Mouse (Mus musculus): ENCODE measurements around the gene Smad3. TPM values are rescaled to one million over a fixed set of nuclear protein-coding genes. Genes with fewer than 3 reads are reported as not detected.

Smad3 gene
- total and polyA plus RNA-seq, 2 experiments from 2014 or later, result 7.5 to 34.0 TPM

DNA sequence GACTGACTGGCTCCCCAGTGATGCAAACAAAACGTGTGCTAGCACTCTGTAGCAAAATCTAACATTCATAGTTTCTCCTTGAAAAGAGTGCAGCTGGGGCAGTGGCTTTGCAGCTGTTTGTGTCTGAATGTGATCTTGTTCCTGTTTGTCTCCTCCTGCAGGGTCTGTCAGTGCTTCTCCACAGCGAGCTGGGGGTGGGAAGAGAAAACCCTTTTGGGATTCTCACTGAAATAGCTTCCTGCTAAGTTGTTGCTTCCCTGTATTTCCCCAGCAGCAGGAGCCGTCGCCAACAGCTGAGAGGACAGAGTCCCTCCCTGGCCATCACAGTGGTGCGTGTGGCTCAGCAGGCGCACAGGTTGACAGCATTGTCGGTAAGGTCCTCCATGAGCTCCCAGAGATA, 121.7 kb downstream of the Smad3 start:
- H3K4me2 ChIP-seq (ENCODE audit: low read depth, low read length), result no peak overlapping the region
- peaks cover 28% of the 10 kb centered on the region for H3K36me3 ChIP-seq (ENCODE audit: insufficient read depth, low read length)
- no peak overlapping the region for H3K9ac ChIP-seq (replicated peaks; ENCODE audit: low read length)
- TF ChIP-seq CTCF (IDR thresholded peaks at IDR 0.05; ENCODE audit: low read depth), result no peak
- no peaks in the 10 kb centered on the region for H3K4me1 ChIP-seq (ENCODE audit: insufficient read depth, low read length)
- H3K27ac ChIP-seq, result no peak overlapping the region
- WGBS, result 57% methylated on average over 7 of the region's 7 CpGs
- no peak for DNase-seq (ENCODE audit: low spot score)
- no peak for ATAC-seq
- no peak overlapping the region for H3K4me3 ChIP-seq (ENCODE audit: low read length)
- no peaks in the 10 kb centered on the region for H3K27me3 ChIP-seq (ENCODE audit: insufficient read depth, low read length)
- H3K9me3 ChIP-seq (ENCODE audit: low read length), result no peaks in the 10 kb centered on the region

DNA sequence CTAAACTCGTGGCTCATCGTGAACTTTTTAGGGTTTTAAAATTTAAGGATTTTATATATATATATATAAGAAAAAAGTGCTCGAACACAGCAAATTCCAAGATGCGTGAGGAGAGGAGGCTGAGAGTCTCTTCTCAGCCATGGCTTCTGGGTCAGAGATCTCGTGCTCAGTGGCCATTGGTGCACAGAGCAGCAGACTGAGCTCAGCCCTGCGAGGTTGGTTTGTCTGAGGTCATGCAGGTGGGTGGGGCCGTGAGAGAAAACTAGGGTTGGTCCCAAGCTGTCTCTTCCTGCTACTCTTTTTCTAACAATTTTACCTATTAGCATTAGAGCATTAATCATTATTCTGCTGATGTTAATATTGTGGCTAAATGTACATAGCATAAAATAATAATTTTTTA, 124.5 kb downstream of the Smad3 start:
- DNase-seq (ENCODE audit: low spot score), result no peak
- H3K27me3 ChIP-seq (ENCODE audit: insufficient read depth, low read length), result no peaks in the 10 kb centered on the region
- no peaks in the 10 kb centered on the region for H3K4me1 ChIP-seq (ENCODE audit: insufficient read depth, low read length)
- no peak overlapping the region for H3K27ac ChIP-seq
- ATAC-seq, result no peak
- H3K36me3 ChIP-seq (ENCODE audit: insufficient read depth, low read length), result peaks cover 17% of the 10 kb centered on the region
- TF ChIP-seq CTCF (IDR thresholded peaks at IDR 0.05; ENCODE audit: low read depth), result no peak
- no peak overlapping the region for H3K4me3 ChIP-seq (ENCODE audit: low read length)
- H3K9ac ChIP-seq (replicated peaks; ENCODE audit: low read length), result no peak overlapping the region
- no peaks in the 10 kb centered on the region for H3K9me3 ChIP-seq (ENCODE audit: low read length)
- no peak overlapping the region for H3K4me2 ChIP-seq (ENCODE audit: low read depth, low read length)
- 44% methylated on average over 7 of the region's 7 CpGs for WGBS

DNA sequence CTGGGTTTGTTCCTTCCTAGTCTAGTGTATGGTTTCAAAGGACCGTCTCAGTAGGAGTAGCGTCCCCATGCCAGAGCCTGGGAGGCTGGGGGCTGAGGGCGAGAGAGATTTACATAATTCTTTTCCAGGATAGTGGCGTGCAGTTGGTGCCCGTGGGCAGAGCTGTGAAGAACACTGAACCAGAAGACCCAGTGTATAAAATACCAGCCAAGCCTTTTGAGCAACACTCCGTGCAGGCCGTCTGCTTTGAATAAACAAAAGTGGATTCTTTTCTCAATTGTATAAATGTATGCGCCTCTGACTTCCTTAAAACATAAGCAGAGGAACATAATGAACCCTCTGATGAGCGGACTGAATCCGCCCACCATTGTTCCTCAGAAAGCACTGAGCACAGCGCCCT, 124.9 kb downstream of the Smad3 start:
- H3K27me3 ChIP-seq (ENCODE audit: insufficient read depth, low read length), result no peaks in the 10 kb centered on the region
- no peak overlapping the region for H3K27ac ChIP-seq
- 0 out of 2 replicates have a peak, but pooled peaks have one; percentile 53 for ATAC-seq
- no peak for DNase-seq (ENCODE audit: low spot score)
- H3K4me3 ChIP-seq (ENCODE audit: low read length), result no peak overlapping the region
- TF ChIP-seq CTCF (IDR thresholded peaks at IDR 0.05; ENCODE audit: low read depth), result no peak
- WGBS, result 32% methylated on average over 11 of the region's 11 CpGs
- no peak overlapping the region for H3K9ac ChIP-seq (replicated peaks; ENCODE audit: low read length)
- no peaks in the 10 kb centered on the region for H3K4me1 ChIP-seq (ENCODE audit: insufficient read depth, low read length)
- no peaks in the 10 kb centered on the region for H3K9me3 ChIP-seq (ENCODE audit: low read length)
- no peak overlapping the region for H3K4me2 ChIP-seq (ENCODE audit: low read depth, low read length)
- peaks cover 17% of the 10 kb centered on the region for H3K36me3 ChIP-seq (ENCODE audit: insufficient read depth, low read length)

DNA sequence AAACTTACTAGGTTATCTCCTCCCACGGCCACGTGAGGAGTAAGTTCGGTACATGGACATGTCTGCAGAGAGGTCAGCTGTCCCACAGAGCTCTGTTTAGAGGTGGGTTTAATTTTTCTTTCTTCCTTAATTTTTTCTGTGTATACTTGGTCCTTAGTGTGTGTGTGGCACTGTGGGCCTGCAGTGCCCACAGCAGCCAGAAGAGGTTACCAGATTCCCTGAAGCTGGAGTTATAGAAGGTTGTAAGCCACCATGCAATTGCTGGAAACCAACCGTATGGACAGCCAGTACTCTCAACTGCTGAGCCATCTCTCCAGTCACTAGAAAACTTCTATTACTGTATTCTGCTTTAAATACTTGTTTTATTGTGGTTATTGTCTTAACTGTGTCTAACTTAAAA, 125.7 kb downstream of the Smad3 start:
- no peak; the same call in 1 of the 2 replicates for ATAC-seq
- no peak overlapping the region for H3K27ac ChIP-seq
- no peaks in the 10 kb centered on the region for H3K4me1 ChIP-seq (ENCODE audit: insufficient read depth, low read length)
- H3K4me3 ChIP-seq (ENCODE audit: low read length), result no peak overlapping the region
- no peak overlapping the region for H3K9ac ChIP-seq (replicated peaks; ENCODE audit: low read length)
- no peaks in the 10 kb centered on the region for H3K9me3 ChIP-seq (ENCODE audit: low read length)
- TF ChIP-seq CTCF (IDR thresholded peaks at IDR 0.05; ENCODE audit: low read depth), result peak; percentile 65
- DNase-seq (ENCODE audit: low spot score), result no peak
- peaks cover 13% of the 10 kb centered on the region for H3K36me3 ChIP-seq (ENCODE audit: insufficient read depth, low read length)
- WGBS, result 56% methylated on average over 4 of the region's 4 CpGs
- no peaks in the 10 kb centered on the region for H3K27me3 ChIP-seq (ENCODE audit: insufficient read depth, low read length)
- no peak overlapping the region for H3K4me2 ChIP-seq (ENCODE audit: low read depth, low read length)

DNA sequence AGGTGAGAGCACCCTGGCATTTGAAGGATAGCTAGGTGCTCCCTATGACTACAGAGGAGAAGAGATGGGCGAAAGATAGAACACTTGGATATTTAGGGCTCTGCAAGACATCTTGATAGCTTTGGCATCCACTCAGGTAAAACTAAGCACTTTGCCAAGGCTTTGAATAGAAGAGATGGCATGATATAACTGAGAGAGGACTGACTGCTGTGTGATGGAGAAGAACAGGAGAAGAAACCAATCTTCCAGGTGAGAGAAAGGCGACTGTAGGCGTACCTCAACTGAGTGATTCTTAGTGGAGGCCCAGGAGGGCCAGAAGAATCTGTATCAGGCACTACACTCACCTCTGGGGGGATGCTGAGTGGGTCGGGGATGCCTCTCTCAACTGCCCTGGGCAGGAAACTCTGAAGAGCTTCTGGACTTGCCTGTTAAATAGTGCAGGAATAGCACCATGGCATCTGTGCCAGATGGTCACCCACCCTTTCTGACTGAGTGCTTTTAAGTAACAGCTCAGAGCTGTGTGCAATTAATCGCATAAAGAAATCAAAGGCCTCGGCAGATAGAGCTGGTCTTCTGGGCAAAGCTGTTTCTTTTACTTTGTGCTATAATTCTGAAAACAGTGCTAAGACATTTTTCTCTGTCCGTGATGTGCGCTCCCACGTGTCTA, 132.6 kb downstream of the Smad3 start:
- Histone ChIP-seq H3K4me2 (ENCODE audit: low read depth, low read length) (no peak overlapping the region), H3K36me3 (ENCODE audit: insufficient read depth, low read length) (peaks cover 9% of the 10 kb centered on the region; the same call in 1 of the 2 replicates), H3K27me3 (ENCODE audit: insufficient read depth, low read length) (no peaks in the 10 kb centered on the region), H3K9ac (replicated peaks; ENCODE audit: low read length) (no peak overlapping the region), H3K4me3 (ENCODE audit: low read length) (no peak overlapping the region), H3K9me3 (ENCODE audit: low read length) (no peaks in the 10 kb centered on the region), H3K27ac (no peak overlapping the region), H3K4me1 (ENCODE audit: insufficient read depth, low read length) (no peaks in the 10 kb centered on the region)
- WGBS, result 79% methylated on average over 9 of the region's 9 CpGs
- TF ChIP-seq CTCF (IDR thresholded peaks at IDR 0.05; ENCODE audit: low read depth), result no peak
- ATAC-seq (no peak), DNase-seq (ENCODE audit: low spot score) (no peak)

DNA sequence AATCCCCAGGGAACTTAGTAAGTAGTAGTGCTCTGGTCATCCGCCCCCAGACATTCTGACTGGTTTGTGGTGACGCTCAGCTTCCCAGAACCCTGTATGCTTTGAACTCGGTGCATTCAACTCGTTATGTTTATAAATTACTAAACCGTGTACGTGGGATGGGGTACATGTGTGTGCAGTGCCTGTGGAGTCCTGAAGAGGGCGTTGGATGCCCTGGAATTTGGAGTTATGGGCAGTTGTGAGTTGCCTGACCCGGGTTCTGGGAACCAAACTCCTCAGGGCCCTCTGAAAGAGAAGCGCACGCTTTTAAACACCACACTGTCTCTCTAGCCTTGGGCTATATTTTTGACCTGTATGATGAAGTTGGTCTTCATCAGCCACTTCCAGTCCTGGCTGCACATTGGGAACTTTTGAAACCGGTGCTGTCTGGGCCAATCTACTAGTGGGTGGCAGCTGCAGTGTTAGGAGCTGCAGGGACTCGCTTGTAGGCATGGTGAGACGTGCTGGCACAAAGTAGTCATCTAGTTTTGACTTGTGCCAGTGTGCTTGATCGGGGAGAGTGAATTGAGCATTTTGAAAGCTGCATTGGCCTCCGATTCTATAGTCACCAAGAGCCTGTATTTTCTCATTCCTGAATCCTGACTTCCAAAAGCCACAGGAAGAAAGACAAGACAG, 133.8 kb downstream of the Smad3 start:
- 0 out of 2 replicates have a peak, but pooled peaks have one; percentile 14 for TF ChIP-seq CTCF (IDR thresholded peaks at IDR 0.05; ENCODE audit: low read depth)
- H3K4me2 ChIP-seq (ENCODE audit: low read depth, low read length), result no peak overlapping the region
- no peak for ATAC-seq
- no peak for DNase-seq (ENCODE audit: low spot score)
- no peaks in the 10 kb centered on the region for H3K9me3 ChIP-seq (ENCODE audit: low read length)
- no peak overlapping the region for H3K9ac ChIP-seq (replicated peaks; ENCODE audit: low read length)
- H3K4me3 ChIP-seq (ENCODE audit: low read length), result no peak overlapping the region
- H3K4me1 ChIP-seq (ENCODE audit: insufficient read depth, low read length), result no peaks in the 10 kb centered on the region
- peaks cover 7% of the 10 kb centered on the region; the same call in 1 of the 2 replicates for H3K36me3 ChIP-seq (ENCODE audit: insufficient read depth, low read length)
- H3K27ac ChIP-seq, result no peak overlapping the region
- no peaks in the 10 kb centered on the region for H3K27me3 ChIP-seq (ENCODE audit: insufficient read depth, low read length)
- 78% methylated on average over 15 of the region's 15 CpGs for WGBS

DNA sequence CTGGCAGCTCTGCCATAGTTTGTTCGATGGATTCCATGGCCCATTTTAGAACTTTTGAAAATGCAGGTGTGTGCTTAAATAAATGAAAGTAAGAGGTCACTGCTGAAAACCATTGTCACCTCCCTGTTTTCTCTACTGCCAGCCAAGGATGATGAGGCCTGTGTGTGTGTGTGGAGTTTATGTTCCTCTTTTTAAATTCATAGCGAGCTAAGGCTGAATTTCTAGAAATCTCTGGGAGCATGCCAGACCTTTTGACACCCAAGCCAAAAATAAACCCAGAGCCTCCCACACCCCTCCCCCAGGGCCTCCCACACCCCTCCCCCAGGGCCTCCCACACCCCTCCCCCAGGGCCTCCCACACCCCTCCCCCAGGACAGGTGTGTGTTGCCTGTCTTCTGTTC, 139.8 kb downstream of the Smad3 start:
- no peak overlapping the region for H3K27ac ChIP-seq
- peaks cover 5% of the 10 kb centered on the region; the same call in 1 of the 2 replicates for H3K4me1 ChIP-seq (ENCODE audit: insufficient read depth, low read length)
- H3K9ac ChIP-seq (replicated peaks; ENCODE audit: low read length), result no peak overlapping the region
- H3K4me3 ChIP-seq (ENCODE audit: low read length), result no peak overlapping the region
- TF ChIP-seq CTCF (IDR thresholded peaks at IDR 0.05; ENCODE audit: low read depth), result no peak
- H3K9me3 ChIP-seq (ENCODE audit: low read length), result no peaks in the 10 kb centered on the region
- ATAC-seq (no peak), DNase-seq (ENCODE audit: low spot score) (no peak)
- H3K4me2 ChIP-seq (ENCODE audit: low read depth, low read length), result no peak overlapping the region
- peaks cover 21% of the 10 kb centered on the region; the same call in 1 of the 2 replicates for H3K36me3 ChIP-seq (ENCODE audit: insufficient read depth, low read length)
- 92% methylated on average over 2 of the region's 2 CpGs for WGBS
- H3K27me3 ChIP-seq (ENCODE audit: insufficient read depth, low read length), result no peaks in the 10 kb centered on the region
